Mouse (Mus musculus) mesoderm, embryonic 11.5 days (tissue): ENCODE data around the gene Efs.
"Not testable (repeated sequence)": the region's sequence is repeated elsewhere in the genome, so short reads cannot be mapped to it uniquely, and the experiment has no call there.

Experiments used
- DNase-seq: peaks from one replicate; pipeline ENCODE4 v3.0.0-alpha.2; 2012; ENCODE audit warnings: low read depth, low spot score

Efs gene

GRCm38 (mm10) chr14:54925349-54926342, at the start of gene Efs:
Gene Efs, minus strand, starts transcription at chr14:54926126.
- peak; percentile 70 for DNase-seq

GRCm38 (mm10) chr14:54974068-54974791, 48.3 kb upstream of the Efs start:
- DNase-seq, result no peak

- DNase-seq, result not testable (repeated sequence)
Observed at GRCm38 (mm10) chr14:54972786-54973185, 46.9 kb upstream of the Efs start.

- no peak for DNase-seq
Observed at GRCm38 (mm10) chr14:54968344-54968743, 42.4 kb upstream of the Efs start.

- DNase-seq, result no peak
Observed at GRCm38 (mm10) chr14:54967874-54968273, 41.9 kb upstream of the Efs start.

- no peak for DNase-seq
Observed at GRCm38 (mm10) chr14:54966320-54966977, 40.5 kb upstream of the Efs start, which contains the start of gene Myh6. Gene Myh6, minus strand, starts transcription at chr14:54966927.

GRCm38 (mm10) chr14:54965631-54966030, 39.7 kb upstream of the Efs start:
- DNase-seq, result no peak

- DNase-seq, result no peak
Observed at GRCm38 (mm10) chr14:54965044-54965443, 39.1 kb upstream of the Efs start.

- no peak for DNase-seq
Observed at GRCm38 (mm10) chr14:54963727-54964126, 37.8 kb upstream of the Efs start.

GRCm38 (mm10) chr14:54962714-54963113, 36.8 kb upstream of the Efs start:
- DNase-seq, result no peak

- no peak for DNase-seq
Observed at GRCm38 (mm10) chr14:54961487-54961886, 35.6 kb upstream of the Efs start.

GRCm38 (mm10) chr14:54960769-54961168, 34.8 kb upstream of the Efs start:
- no peak for DNase-seq

- DNase-seq, result not testable (repeated sequence)
Observed at GRCm38 (mm10) chr14:54959853-54960613, 34.1 kb upstream of the Efs start.

- no peak for DNase-seq
Observed at GRCm38 (mm10) chr14:54959197-54959596, 33.3 kb upstream of the Efs start.

GRCm38 (mm10) chr14:54958503-54958902, 32.6 kb upstream of the Efs start:
- no peak for DNase-seq

- no peak for DNase-seq
Observed at GRCm38 (mm10) chr14:54956533-54956932, 30.6 kb upstream of the Efs start.

GRCm38 (mm10) chr14:54955481-54955880, 29.6 kb upstream of the Efs start:
- no peak for DNase-seq

- no peak for DNase-seq
Observed at GRCm38 (mm10) chr14:54954474-54954873, 28.5 kb upstream of the Efs start.

- no peak for DNase-seq
Observed at GRCm38 (mm10) chr14:54953664-54954206, 27.8 kb upstream of the Efs start.

GRCm38 (mm10) chr14:54951587-54951986, 25.7 kb upstream of the Efs start:
- DNase-seq, result no peak

- DNase-seq, result no peak
Observed at GRCm38 (mm10) chr14:54950493-54950892, 24.6 kb upstream of the Efs start.
